Mouse (Mus musculus): ENCODE data around the gene Jmjd1c.
"Not testable (repeated sequence)": the region's sequence is repeated elsewhere in the genome, so short reads cannot be mapped to it uniquely, and the experiment has no call there.

Gene Jmjd1c

GRCm38 (mm10) chr10:67100831-67101251, 4.9 kb downstream of the Jmjd1c start:
- no peak for DNase-seq (ENCODE audit: low spot score)

GRCm38 (mm10) chr10:67104543-67104942, 8.6 kb downstream of the Jmjd1c start:
- no peak for DNase-seq (ENCODE audit: low spot score)

GRCm38 (mm10) chr10:67105331-67106217, 9.6 kb downstream of the Jmjd1c start:
- no peak for DNase-seq (ENCODE audit: low spot score)

GRCm38 (mm10) chr10:67106400-67106799, 10.5 kb downstream of the Jmjd1c start:
- DNase-seq (ENCODE audit: low spot score), result no peak

- DNase-seq (ENCODE audit: low spot score), result no peak
These were observed 11.3 kb downstream of the Jmjd1c start for GRCm38 (mm10) chr10:67107017-67107761.

GRCm38 (mm10) chr10:67108096-67108495, 12.2 kb downstream of the Jmjd1c start:
- no peak for DNase-seq (ENCODE audit: low spot score)

- DNase-seq (ENCODE audit: low spot score), result no peak
These were observed 13.7 kb downstream of the Jmjd1c start for GRCm38 (mm10) chr10:67109635-67110034.

- no peak for DNase-seq (ENCODE audit: low spot score)
These were observed 15.3 kb downstream of the Jmjd1c start for GRCm38 (mm10) chr10:67111044-67111798.

- no peak for DNase-seq (ENCODE audit: low spot score)
These were observed 15.9 kb downstream of the Jmjd1c start for GRCm38 (mm10) chr10:67111799-67112177.

GRCm38 (mm10) chr10:67112967-67113366, 17.0 kb downstream of the Jmjd1c start:
- not testable (repeated sequence) for DNase-seq (ENCODE audit: low spot score)

GRCm38 (mm10) chr10:67113833-67114232, 17.9 kb downstream of the Jmjd1c start:
- DNase-seq (ENCODE audit: low spot score), result no peak

- no peak for DNase-seq (ENCODE audit: low spot score)
These were observed 19.2 kb downstream of the Jmjd1c start for GRCm38 (mm10) chr10:67115115-67115514.

- no peak for DNase-seq (ENCODE audit: low spot score)
These were observed 19.8 kb downstream of the Jmjd1c start for GRCm38 (mm10) chr10:67115666-67116091.

GRCm38 (mm10) chr10:67116251-67116650, 20.3 kb downstream of the Jmjd1c start:
- no peak for DNase-seq (ENCODE audit: low spot score)

GRCm38 (mm10) chr10:67119291-67119690, 23.4 kb downstream of the Jmjd1c start:
- no peak for DNase-seq (ENCODE audit: low spot score)

GRCm38 (mm10) chr10:67120180-67120579, 24.3 kb downstream of the Jmjd1c start:
- no peak for DNase-seq (ENCODE audit: low spot score)

- no peak for DNase-seq (ENCODE audit: low spot score)
These were observed 24.7 kb downstream of the Jmjd1c start for GRCm38 (mm10) chr10:67120640-67121039.

GRCm38 (mm10) chr10:67123756-67124155, 27.8 kb downstream of the Jmjd1c start:
- DNase-seq (ENCODE audit: low spot score), result no peak

- DNase-seq (ENCODE audit: low spot score), result no peak
These were observed 28.2 kb downstream of the Jmjd1c start for GRCm38 (mm10) chr10:67124156-67124555.

- peak; percentile 48 for DNase-seq (ENCODE audit: low spot score)
These were observed 30.3 kb downstream of the Jmjd1c start for GRCm38 (mm10) chr10:67126061-67126858.

All from urinary bladder, postnatal 14 days (tissue).